Mouse (Mus musculus) megakaryocyte, embryonic 14.5 days (primary cell): ENCODE results near the gene Gm13124. TPM values are rescaled to one million over a fixed set of nuclear protein-coding genes. Genes with fewer than 3 reads are reported as not detected.
"Not testable (repeated sequence)": the region's sequence is repeated elsewhere in the genome, so short reads cannot be mapped to it uniquely, and the experiment has no call there.

ENCODE experiments used
- H3K27me3 ChIP-seq: replicated peaks from 2 replicates; pipeline ENCODE3; 2012; ENCODE audit warnings: inconsistent platforms
- H3K36me3 ChIP-seq: replicated peaks from 2 replicates; pipeline ENCODE3; 2012; ENCODE audit warnings: low read length, inconsistent platforms, mixed read lengths
- H3K4me1 ChIP-seq: 2 replicates; pipeline ENCODE4 v1.6.1; 2012; ENCODE audit warnings: inconsistent platforms
- H3K4me3 ChIP-seq: replicated peaks from 2 replicates; pipeline ENCODE3; 2012; ENCODE audit warnings: moderate library complexity, mild to moderate bottlenecking, inconsistent platforms
- H3K9me3 ChIP-seq: 2 replicates; pipeline ENCODE4 v1.6.1; 2012; ENCODE audit warnings: inconsistent platforms
- FLI1 ChIP-seq: IDR thresholded peaks from 2 replicates; pipeline ENCODE4 v1.6.1; 2012; ENCODE audit warnings: low read length, inconsistent platforms, mixed read lengths
- GATA1 ChIP-seq: IDR thresholded peaks from 3 replicates; pipeline ENCODE4 v1.6.1; 2012; ENCODE audit warnings: mixed read lengths, low read length, inconsistent platforms, borderline replicate concordance
- polyA plus RNA-seq: library from polyadenylated mRNA; stranded (reverse); fragments of >175 nt; gene quantifications from 2 replicates; pipeline ENCODE4 v1.2.3, GENCODE M21; 2012; ENCODE audit warnings: low replicate concordance; ENCODE audit not compliant: insufficient read depth

Gm13124 gene
- polyA plus RNA-seq, result not detected in 2 replicates

- Histone ChIP-seq H3K36me3 (no peaks in the 10 kb centered on the region), H3K9me3 (no peaks in the 10 kb centered on the region), H3K4me3 (no peak within 1 kb of the TSS), H3K27me3 (no peaks in the 10 kb centered on the region), H3K4me1 (no peaks in the 10 kb centered on the region)
- no peak for TF ChIP-seq GATA1
- TF ChIP-seq FLI1, result no peak
Observed at GRCm38 (mm10) chr4:144565034-144565433, at the start of gene Gm13124. Gm13124 (minus strand) TSS chr4:144565134.

GRCm38 (mm10) chr4:144614586-144614985, 49.7 kb upstream of the Gm13124 start:
- H3K36me3 ChIP-seq, result no peaks in the 10 kb centered on the region
- H3K4me1 ChIP-seq, result no peaks in the 10 kb centered on the region
- no peak overlapping the region for H3K4me3 ChIP-seq
- no peak for TF ChIP-seq GATA1
- TF ChIP-seq FLI1, result no peak
- H3K9me3 ChIP-seq, result no peaks in the 10 kb centered on the region
- H3K27me3 ChIP-seq, result no peaks in the 10 kb centered on the region

GRCm38 (mm10) chr4:144613407-144613806, 48.5 kb upstream of the Gm13124 start, which contains the start of gene Aadacl4:
Aadacl4 (plus strand) TSS chr4:144613707.
- H3K4me3 ChIP-seq, result no peak within 1 kb of the TSS

GRCm38 (mm10) chr4:144592790-144593189, 27.9 kb upstream of the Gm13124 start:
- Histone ChIP-seq H3K9me3 (no peaks in the 10 kb centered on the region), H3K27me3 (no peaks in the 10 kb centered on the region)

More at GRCm38 (mm10) chr4:144613407-144613806, 48.5 kb upstream of the Gm13124 start, which contains the start of gene Aadacl4:
- Histone ChIP-seq H3K4me1 (no peaks in the 10 kb centered on the region), H3K9me3 (no peaks in the 10 kb centered on the region), H3K36me3 (no peaks in the 10 kb centered on the region), H3K27me3 (no peaks in the 10 kb centered on the region)
- no peak for TF ChIP-seq FLI1

GRCm38 (mm10) chr4:144586207-144586606, 21.3 kb upstream of the Gm13124 start:
- not testable (repeated sequence) for H3K27me3 ChIP-seq, H3K9me3 ChIP-seq, H3K36me3 ChIP-seq, H3K4me3 ChIP-seq, H3K4me1 ChIP-seq

More at GRCm38 (mm10) chr4:144592790-144593189, 27.9 kb upstream of the Gm13124 start:
- Histone ChIP-seq H3K36me3 (no peaks in the 10 kb centered on the region), H3K4me3 (no peak overlapping the region), H3K4me1 (no peaks in the 10 kb centered on the region)
- no peak for TF ChIP-seq GATA1
- TF ChIP-seq FLI1, result no peak

- no peak overlapping the region for H3K4me3 ChIP-seq
- TF ChIP-seq FLI1 (no peak), GATA1 (no peak)
- H3K36me3 ChIP-seq, result no peaks in the 10 kb centered on the region
Observed at GRCm38 (mm10) chr4:144567752-144568151, 2.8 kb upstream of the Gm13124 start.

GRCm38 (mm10) chr4:144561205-144561604, 3.7 kb downstream of the Gm13124 start:
- TF ChIP-seq GATA1 (no peak), FLI1 (no peak)
- H3K36me3 ChIP-seq, result no peaks in the 10 kb centered on the region
- H3K9me3 ChIP-seq, result no peaks in the 10 kb centered on the region
- no peaks in the 10 kb centered on the region for H3K27me3 ChIP-seq
- H3K4me3 ChIP-seq, result no peak overlapping the region
- no peaks in the 10 kb centered on the region for H3K4me1 ChIP-seq

More at GRCm38 (mm10) chr4:144567752-144568151, 2.8 kb upstream of the Gm13124 start:
- no peaks in the 10 kb centered on the region for H3K9me3 ChIP-seq
- H3K27me3 ChIP-seq, result no peaks in the 10 kb centered on the region
- no peaks in the 10 kb centered on the region for H3K4me1 ChIP-seq

- H3K36me3 ChIP-seq, result no peaks in the 10 kb centered on the region
- H3K4me3 ChIP-seq, result no peak overlapping the region
- TF ChIP-seq FLI1, result no peak
- no peak for TF ChIP-seq GATA1
- no peaks in the 10 kb centered on the region for H3K4me1 ChIP-seq
- no peaks in the 10 kb centered on the region for H3K9me3 ChIP-seq
- no peaks in the 10 kb centered on the region for H3K27me3 ChIP-seq
Observed at GRCm38 (mm10) chr4:144559792-144560191, 5.1 kb downstream of the Gm13124 start.

- TF ChIP-seq GATA1 (no peak), FLI1 (no peak)
- Histone ChIP-seq H3K36me3 (no peaks in the 10 kb centered on the region), H3K4me3 (no peak overlapping the region), H3K9me3 (peaks cover 21% of the 10 kb centered on the region), H3K4me1 (no peaks in the 10 kb centered on the region), H3K27me3 (no peaks in the 10 kb centered on the region)
Observed at GRCm38 (mm10) chr4:144551156-144551555, 13.8 kb downstream of the Gm13124 start.

- H3K4me1 ChIP-seq, H3K4me3 ChIP-seq, H3K36me3 ChIP-seq, H3K27me3 ChIP-seq: not testable (repeated sequence)
- H3K9me3 ChIP-seq, result peaks cover 25% of the 10 kb centered on the region
Observed at GRCm38 (mm10) chr4:144545339-144545738, 19.6 kb downstream of the Gm13124 start.

GRCm38 (mm10) chr4:144544689-144545088, 20.2 kb downstream of the Gm13124 start:
- H3K27me3 ChIP-seq, result no peaks in the 10 kb centered on the region
- H3K4me1 ChIP-seq, result no peaks in the 10 kb centered on the region
- H3K4me3 ChIP-seq, result no peak overlapping the region
- no peaks in the 10 kb centered on the region for H3K36me3 ChIP-seq
- TF ChIP-seq FLI1 (no peak), GATA1 (no peak)
- peaks cover 25% of the 10 kb centered on the region for H3K9me3 ChIP-seq

GRCm38 (mm10) chr4:144519522-144519921, 45.4 kb downstream of the Gm13124 start, which contains the start of gene 9430007A20Rik:
9430007A20Rik (plus strand) TSS chr4:144519822.
- Histone ChIP-seq H3K4me1 (no peaks in the 10 kb centered on the region), H3K9me3 (0 out of 2 replicates have a peak, but pooled peaks cover 5% of the 10 kb centered on the region)
- no peak for TF ChIP-seq FLI1
- no peak for TF ChIP-seq GATA1

More at GRCm38 (mm10) chr4:144519522-144519921, 45.4 kb downstream of the Gm13124 start, which contains the start of gene 9430007A20Rik:
- Histone ChIP-seq H3K36me3 (no peaks in the 10 kb centered on the region), H3K4me3 (no peak within 1 kb of the TSS), H3K27me3 (no peaks in the 10 kb centered on the region)
